Mouse (Mus musculus) cerebellum, adult 9-10 months (tissue): Measurements from ENCODE around the gene Zfp961.
"Not testable (repeated sequence)": the region's sequence is repeated elsewhere in the genome, so short reads cannot be mapped to it uniquely, and the experiment has no call there.

ENCODE experiments used
- DNase-seq: peaks from one replicate; pipeline ENCODE4 v3.0.0; 2022

Gene Zfp961

DNA sequence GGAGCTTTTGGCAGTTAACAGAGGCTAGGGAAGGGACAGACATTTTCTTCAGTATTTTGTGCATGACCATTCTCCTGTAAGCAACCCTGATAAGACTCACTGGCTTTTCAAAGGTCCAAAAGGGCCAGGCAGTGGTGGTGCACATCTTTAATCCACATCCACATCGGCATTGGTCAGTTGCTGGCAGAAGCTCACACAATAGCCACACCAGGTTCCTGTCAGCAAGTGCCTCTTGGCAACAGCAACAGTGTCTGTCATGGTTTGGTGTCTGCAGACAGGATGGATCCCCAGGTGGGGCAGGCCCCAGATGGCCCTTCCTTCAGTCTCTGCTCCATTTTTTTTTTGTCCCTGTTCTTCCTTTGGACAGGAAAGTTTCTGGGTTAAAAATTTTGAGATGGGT, 68.2 kb downstream of the Zfp961 start:
- DNase-seq, result peak; percentile 31

DNA sequence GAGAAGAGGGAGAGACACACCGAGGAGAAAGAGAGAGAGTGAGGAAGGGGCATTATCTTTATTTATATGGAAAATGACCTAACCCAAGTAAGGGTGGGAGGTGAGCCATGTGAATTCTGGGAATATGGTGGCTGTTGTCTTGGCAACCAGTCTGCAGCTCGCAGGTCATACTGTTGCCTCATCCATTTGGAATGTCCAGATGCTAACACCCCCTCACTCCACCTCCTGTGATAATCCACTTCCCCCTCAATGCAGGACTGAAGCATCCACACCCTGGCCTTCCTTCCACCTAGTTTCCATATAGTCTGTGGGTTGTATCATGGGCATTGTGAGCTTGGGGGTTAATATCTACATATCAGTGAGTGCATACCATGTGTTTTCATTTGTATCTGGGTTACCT, 69.0 kb downstream of the Zfp961 start:
- no peak for DNase-seq

DNA sequence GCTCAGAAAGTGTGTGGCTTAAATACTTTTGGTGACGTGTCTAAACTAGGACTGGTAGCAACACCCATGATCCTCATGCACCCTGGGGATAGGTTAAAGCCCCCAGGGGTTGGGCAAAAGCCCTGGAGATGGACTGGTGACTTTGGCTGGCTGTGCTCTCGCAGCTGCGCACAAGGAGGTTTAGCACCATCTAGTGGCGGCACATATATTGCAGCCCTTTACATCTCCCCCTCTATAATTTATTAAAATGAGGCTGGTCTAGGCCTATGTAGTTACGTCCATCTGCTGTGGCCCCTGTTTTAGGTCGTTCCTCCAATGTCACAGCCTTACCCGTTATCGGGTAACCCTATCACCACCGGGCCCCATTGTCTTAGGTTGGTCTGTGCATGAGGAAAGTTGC, 74.0 kb downstream of the Zfp961 start:
- DNase-seq, result peak; percentile 50

DNA sequence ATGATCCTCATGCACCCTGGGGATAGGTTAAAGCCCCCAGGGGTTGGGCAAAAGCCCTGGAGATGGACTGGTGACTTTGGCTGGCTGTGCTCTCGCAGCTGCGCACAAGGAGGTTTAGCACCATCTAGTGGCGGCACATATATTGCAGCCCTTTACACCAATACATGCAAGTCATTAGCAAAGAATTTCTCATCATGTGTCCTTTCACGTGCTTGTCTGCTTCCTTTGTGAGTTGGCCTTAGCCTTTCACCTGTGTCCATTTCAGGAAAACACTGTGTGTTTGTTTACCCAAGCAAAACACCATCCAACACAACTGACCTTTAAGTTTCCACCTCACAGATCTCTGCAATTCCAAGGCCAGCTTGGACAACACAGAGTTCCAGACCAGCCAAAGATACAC, 82.1 kb downstream of the Zfp961 start:
- peak; percentile 52 for DNase-seq

DNA sequence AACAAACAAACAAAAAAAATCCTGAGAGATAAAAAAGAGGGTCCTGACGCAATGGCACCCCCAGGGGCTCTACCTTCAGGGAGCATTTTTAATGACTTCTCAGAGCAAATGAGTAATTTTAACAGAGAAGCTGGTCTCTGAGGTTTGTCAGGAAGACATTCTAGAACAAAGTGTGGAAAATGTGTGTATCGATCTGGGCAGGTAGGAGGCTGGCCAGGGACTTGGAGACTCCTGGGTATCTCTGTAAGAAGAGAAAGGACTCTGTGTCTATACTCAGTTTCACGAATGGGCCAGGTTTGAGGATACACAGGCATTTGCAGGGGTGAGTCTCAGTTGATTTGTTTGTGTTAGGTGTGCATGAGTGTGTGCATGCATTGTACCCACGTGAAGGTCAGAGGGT, 90.1 kb downstream of the Zfp961 start, which contains the start of gene Olfr372:
Olfr372 (plus strand) TSS at position 301 of the 400 bp plus-strand sequence.
- not testable (repeated sequence) for DNase-seq

DNA sequence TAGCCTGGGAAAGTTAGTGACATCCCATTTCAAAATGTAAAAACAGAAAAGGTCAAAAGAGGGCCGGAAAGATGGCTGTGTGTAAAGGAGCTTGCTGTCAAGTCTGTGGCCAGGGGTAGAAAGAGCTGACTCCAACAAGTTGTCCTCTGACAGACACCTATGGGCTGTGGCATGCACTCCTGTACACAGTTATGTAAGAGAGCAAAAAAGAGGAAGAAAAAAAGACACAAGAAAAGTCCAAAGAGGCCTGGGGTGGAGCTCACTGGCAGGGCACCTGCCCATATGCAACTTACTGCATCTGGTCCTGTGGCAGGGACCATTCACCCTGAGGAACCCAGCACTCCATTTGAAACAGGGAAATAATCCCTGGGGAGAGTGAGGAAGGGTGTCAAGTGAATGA, 91.7 kb downstream of the Zfp961 start:
- DNase-seq, result no peak
